Mouse (Mus musculus): ENCODE results near the gene Rnf167. TPM values are rescaled to one million over a fixed set of nuclear protein-coding genes. Genes with fewer than 3 reads are reported as not detected.

Gene Rnf167
- polyA plus RNA-seq (2015; fragmentation: Nextera tagmentation; extraction: Ambion mirVana): 126 and 130 TPM in 2 replicates

GRCm38 (mm10) chr11:70646691-70647650, at the start of gene Rnf167, which contains the start of gene Slc25a11:
Gene Rnf167, plus strand, starts transcription at chr11:70647235.
Gene Slc25a11, minus strand, starts transcription at chr11:70647479.
- H3K4me3 ChIP-seq: peak within 1 kb of the TSS; percentile 65
- H3K4me1 ChIP-seq: peaks cover 41% of the 10 kb centered on the region
- H3K9ac ChIP-seq (replicated peaks): peak within 1 kb of the TSS; percentile 87
- H3K36me3 ChIP-seq: peaks cover 49% of the 10 kb centered on the region
- peak; percentile 93 for ATAC-seq (replicated peaks)
- peak within 1 kb of the TSS; percentile 94 for H3K4me2 ChIP-seq (replicated peaks)
- H3K27me3 ChIP-seq: no peaks in the 10 kb centered on the region
- WGBS: under 1% methylated on average over 63 of the region's 63 CpGs
- H3K9me3 ChIP-seq: no peaks in the 10 kb centered on the region
- H3K27ac ChIP-seq (replicated peaks): peak within 1 kb of the TSS; percentile 98

GRCm38 (mm10) chr11:70597301-70597700, 49.7 kb upstream of the Rnf167 start:
- Histone ChIP-seq H3K27me3 (no peaks in the 10 kb centered on the region), H3K9ac (replicated peaks) (no peak overlapping the region), H3K4me3 (no peak overlapping the region), H3K4me1 (peaks cover 10% of the 10 kb centered on the region), H3K4me2 (replicated peaks) (no peak overlapping the region), H3K36me3 (peaks cover 26% of the 10 kb centered on the region), H3K27ac (replicated peaks) (no peak overlapping the region), H3K9me3 (no peaks in the 10 kb centered on the region)
- WGBS: 82% methylated on average over 6 of the region's 6 CpGs
- no peak for ATAC-seq (replicated peaks)

GRCm38 (mm10) chr11:70598451-70598953, 48.5 kb upstream of the Rnf167 start:
- Histone ChIP-seq H3K27ac (replicated peaks) (no peak overlapping the region), H3K4me1 (peaks cover 10% of the 10 kb centered on the region), H3K4me2 (replicated peaks) (no peak overlapping the region), H3K27me3 (no peaks in the 10 kb centered on the region), H3K9ac (replicated peaks) (no peak overlapping the region), H3K9me3 (no peaks in the 10 kb centered on the region), H3K36me3 (peaks cover 26% of the 10 kb centered on the region), H3K4me3 (no peak overlapping the region)
- WGBS: 94% methylated on average over 9 of the region's 9 CpGs
- ATAC-seq (replicated peaks): no peak

- H3K27ac ChIP-seq (replicated peaks): no peak overlapping the region
- H3K9ac ChIP-seq (replicated peaks): no peak overlapping the region
- peaks cover 69% of the 10 kb centered on the region for H3K36me3 ChIP-seq
- ATAC-seq (replicated peaks): no peak
- no peaks in the 10 kb centered on the region for H3K4me1 ChIP-seq
- H3K4me2 ChIP-seq (replicated peaks): no peak overlapping the region
- H3K4me3 ChIP-seq: no peak overlapping the region
- H3K27me3 ChIP-seq: no peaks in the 10 kb centered on the region
- H3K9me3 ChIP-seq: no peaks in the 10 kb centered on the region
- 55% methylated on average over 14 of the region's 14 CpGs for WGBS
These were observed 41.9 kb upstream of the Rnf167 start for GRCm38 (mm10) chr11:70605024-70605566.

GRCm38 (mm10) chr11:70606717-70607116, 40.3 kb upstream of the Rnf167 start:
- no peak for ATAC-seq (replicated peaks)
- Histone ChIP-seq H3K27ac (replicated peaks) (no peak overlapping the region), H3K36me3 (peaks cover 80% of the 10 kb centered on the region), H3K4me1 (no peaks in the 10 kb centered on the region), H3K9me3 (no peaks in the 10 kb centered on the region), H3K27me3 (no peaks in the 10 kb centered on the region), H3K4me3 (no peak overlapping the region), H3K9ac (replicated peaks) (no peak overlapping the region), H3K4me2 (replicated peaks) (no peak overlapping the region)
- 75% methylated on average over 12 of the region's 12 CpGs for WGBS

GRCm38 (mm10) chr11:70607611-70608010, 39.4 kb upstream of the Rnf167 start:
- H3K4me1 ChIP-seq: no peaks in the 10 kb centered on the region
- H3K36me3 ChIP-seq: peaks cover 83% of the 10 kb centered on the region
- WGBS: 93% methylated on average over 9 of the region's 9 CpGs
- ATAC-seq (replicated peaks): no peak
- no peak overlapping the region for H3K27ac ChIP-seq (replicated peaks)
- H3K9ac ChIP-seq (replicated peaks): no peak overlapping the region
- no peak overlapping the region for H3K4me3 ChIP-seq
- no peaks in the 10 kb centered on the region for H3K9me3 ChIP-seq
- no peak overlapping the region for H3K4me2 ChIP-seq (replicated peaks)
- no peaks in the 10 kb centered on the region for H3K27me3 ChIP-seq

- no peaks in the 10 kb centered on the region for H3K9me3 ChIP-seq
- H3K4me3 ChIP-seq: no peak overlapping the region
- WGBS: 89% methylated on average over 26 of the region's 26 CpGs
- H3K36me3 ChIP-seq: peaks cover 89% of the 10 kb centered on the region
- H3K27me3 ChIP-seq: no peaks in the 10 kb centered on the region
- H3K9ac ChIP-seq (replicated peaks): no peak overlapping the region
- no peak overlapping the region for H3K4me2 ChIP-seq (replicated peaks)
- ATAC-seq (replicated peaks): no peak
- H3K27ac ChIP-seq (replicated peaks): no peak overlapping the region
- no peaks in the 10 kb centered on the region for H3K4me1 ChIP-seq
These were observed 38.5 kb upstream of the Rnf167 start for GRCm38 (mm10) chr11:70608381-70609066.

GRCm38 (mm10) chr11:70610752-70611151, 36.3 kb upstream of the Rnf167 start:
- Histone ChIP-seq H3K9me3 (no peaks in the 10 kb centered on the region), H3K4me3 (no peak overlapping the region), H3K27ac (replicated peaks) (no peak overlapping the region), H3K27me3 (no peaks in the 10 kb centered on the region), H3K4me2 (replicated peaks) (no peak overlapping the region), H3K4me1 (peaks cover 8% of the 10 kb centered on the region), H3K36me3 (peaks cover 72% of the 10 kb centered on the region), H3K9ac (replicated peaks) (no peak overlapping the region)
- 83% methylated on average over 4 of the region's 4 CpGs for WGBS
- ATAC-seq (replicated peaks): no peak

- H3K4me2 ChIP-seq (replicated peaks): no peak overlapping the region
- peaks cover 55% of the 10 kb centered on the region for H3K36me3 ChIP-seq
- H3K27me3 ChIP-seq: no peaks in the 10 kb centered on the region
- no peak overlapping the region for H3K27ac ChIP-seq (replicated peaks)
- H3K4me1 ChIP-seq: peaks cover 8% of the 10 kb centered on the region
- no peak overlapping the region for H3K4me3 ChIP-seq
- WGBS: 79% methylated on average over 7 of the region's 7 CpGs
- H3K9me3 ChIP-seq: no peaks in the 10 kb centered on the region
- ATAC-seq (replicated peaks): no peak
- no peak overlapping the region for H3K9ac ChIP-seq (replicated peaks)
These were observed 34.5 kb upstream of the Rnf167 start for GRCm38 (mm10) chr11:70612505-70612904.

GRCm38 (mm10) chr11:70615074-70615473, 32.0 kb upstream of the Rnf167 start:
- Histone ChIP-seq H3K36me3 (peaks cover 30% of the 10 kb centered on the region), H3K4me3 (peak overlapping the region; percentile 22), H3K27me3 (no peaks in the 10 kb centered on the region), H3K4me1 (peaks cover 8% of the 10 kb centered on the region), H3K4me2 (replicated peaks) (peak overlapping the region; percentile 37), H3K9me3 (no peaks in the 10 kb centered on the region), H3K27ac (replicated peaks) (no peak overlapping the region), H3K9ac (replicated peaks) (no peak overlapping the region)
- 5% methylated on average over 17 of the region's 17 CpGs for WGBS
- no peak; the same call in 1 of the 2 replicates for ATAC-seq (replicated peaks)

- WGBS: 17% methylated on average over 21 of the region's 21 CpGs
- Histone ChIP-seq H3K4me3 (peak within 1 kb of the TSS; percentile 22), H3K27me3 (no peaks in the 10 kb centered on the region), H3K27ac (replicated peaks) (no peak within 1 kb of the TSS), H3K4me1 (peaks cover 8% of the 10 kb centered on the region), H3K9ac (replicated peaks) (no peak within 1 kb of the TSS), H3K36me3 (peaks cover 24% of the 10 kb centered on the region), H3K9me3 (no peaks in the 10 kb centered on the region), H3K4me2 (replicated peaks) (peak within 1 kb of the TSS; percentile 37)
- no peak for ATAC-seq (replicated peaks)
These were observed 31.4 kb upstream of the Rnf167 start, which contains the start of gene 4930544D05Rik for GRCm38 (mm10) chr11:70615516-70616093. Gene 4930544D05Rik, plus strand, starts transcription at chr11:70615848.
